Mouse (Mus musculus): Measurements from ENCODE around the gene Bivm. TPM values are rescaled to one million over a fixed set of nuclear protein-coding genes. Genes with fewer than 3 reads are reported as not detected.

Gene Bivm
- total and polyA plus RNA-seq, 2 experiments from 2014 or later: 22.5 to 39.9 TPM

DNA sequence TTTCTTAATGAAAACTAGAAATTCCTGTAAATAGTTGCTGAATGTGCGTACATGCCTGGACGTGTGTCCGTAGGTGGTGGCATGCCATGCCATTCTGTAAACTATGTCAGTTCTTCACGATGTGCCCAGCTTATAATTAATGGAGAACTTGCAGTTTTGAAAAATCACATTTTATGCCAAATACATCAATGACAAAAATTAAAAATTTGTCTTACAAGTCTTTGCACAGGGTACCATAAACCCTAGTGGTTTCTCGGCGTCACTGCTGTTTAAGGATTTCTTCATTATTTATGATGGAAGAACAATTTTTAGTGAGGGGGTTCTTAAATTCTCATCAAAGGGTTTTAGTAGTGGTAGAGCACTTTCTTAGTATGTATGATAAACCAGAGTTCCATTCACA, 29.9 kb downstream of the Bivm start:
- H3K27ac ChIP-seq (ENCODE audit: low read depth, low read length): no peak overlapping the region
- peak overlapping the region; percentile 64 for H3K4me3 ChIP-seq (ENCODE audit: low read depth, low read length)
- H3K9ac ChIP-seq: peak overlapping the region; percentile 91
- H3K4me2 ChIP-seq (ENCODE audit: low read depth): peak overlapping the region; percentile 55
- no peaks in the 10 kb centered on the region for H3K36me3 ChIP-seq (ENCODE audit: insufficient read depth)
- ATAC-seq (no peak), DNase-seq (peak; percentile 16)
- WGBS: 21% methylated on average over 6 of the region's 6 CpGs
- no peaks in the 10 kb centered on the region for H3K27me3 ChIP-seq (ENCODE audit: insufficient read depth, low read length)
- H3K4me1 ChIP-seq (ENCODE audit: insufficient read depth): peaks cover 6% of the 10 kb centered on the region
- TF ChIP-seq CTCF (IDR thresholded peaks at IDR 0.05; ENCODE audit: low read depth): peak; percentile 41
- no peaks in the 10 kb centered on the region for H3K9me3 ChIP-seq (ENCODE audit: low read length)

GRCm38 (mm10) chr1:44155287-44155686, 36.5 kb downstream of the Bivm start:
- 93% methylated on average over 4 of the region's 4 CpGs for WGBS
- H3K27me3 ChIP-seq (ENCODE audit: insufficient read depth, low read length): no peaks in the 10 kb centered on the region
- no peaks in the 10 kb centered on the region for H3K4me1 ChIP-seq (ENCODE audit: insufficient read depth)
- H3K4me2 ChIP-seq (ENCODE audit: low read depth): no peak overlapping the region
- no peaks in the 10 kb centered on the region for H3K9me3 ChIP-seq (ENCODE audit: low read length)
- peaks cover 27% of the 10 kb centered on the region for H3K36me3 ChIP-seq (ENCODE audit: insufficient read depth)
- H3K4me3 ChIP-seq (ENCODE audit: low read depth, low read length): no peak overlapping the region
- peak; percentile 34 for TF ChIP-seq CTCF (IDR thresholded peaks at IDR 0.05; ENCODE audit: low read depth)
- no peak overlapping the region for H3K27ac ChIP-seq (ENCODE audit: low read depth, low read length)
- ATAC-seq (no peak), DNase-seq (no peak)
- H3K9ac ChIP-seq: no peak overlapping the region

- Histone ChIP-seq H3K27ac (ENCODE audit: low read depth, low read length) (no peak overlapping the region), H3K27me3 (ENCODE audit: insufficient read depth, low read length) (no peaks in the 10 kb centered on the region), H3K9me3 (ENCODE audit: low read length) (no peaks in the 10 kb centered on the region), H3K4me2 (ENCODE audit: low read depth) (no peak overlapping the region), H3K36me3 (ENCODE audit: insufficient read depth) (peaks cover 50% of the 10 kb centered on the region), H3K4me3 (ENCODE audit: low read depth, low read length) (no peak overlapping the region), H3K9ac (no peak overlapping the region), H3K4me1 (ENCODE audit: insufficient read depth) (no peaks in the 10 kb centered on the region)
- DNase-seq: no peak
- no peak for ATAC-seq
- 92% methylated on average over 6 of the region's 6 CpGs for WGBS
- TF ChIP-seq CTCF (IDR thresholded peaks at IDR 0.05; ENCODE audit: low read depth): no peak
Observed at GRCm38 (mm10) chr1:44158317-44158716, 39.6 kb downstream of the Bivm start.

DNA sequence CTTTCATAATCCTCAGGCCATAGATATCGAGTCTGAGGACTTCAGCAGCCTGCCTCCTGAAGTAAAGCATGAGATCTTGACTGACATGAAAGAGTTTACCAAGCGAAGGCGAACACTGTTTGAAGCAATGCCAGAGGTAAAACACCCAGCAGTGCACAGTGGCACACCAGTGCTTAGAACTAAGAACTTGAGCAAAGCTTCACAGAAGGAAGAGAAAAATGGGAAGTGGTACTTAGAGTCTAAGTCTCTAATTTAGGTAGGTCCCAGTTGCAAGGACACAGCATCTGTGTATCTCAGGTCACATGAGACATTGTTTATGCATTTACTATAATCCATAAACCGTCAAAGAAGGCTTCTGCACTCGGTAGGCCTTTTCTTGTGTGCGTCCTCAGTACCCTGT, 43.1 kb downstream of the Bivm start:
- no peaks in the 10 kb centered on the region for H3K9me3 ChIP-seq (ENCODE audit: low read length)
- no peak overlapping the region for H3K4me3 ChIP-seq (ENCODE audit: low read depth, low read length)
- DNase-seq: no peak
- H3K36me3 ChIP-seq (ENCODE audit: insufficient read depth): peaks cover 71% of the 10 kb centered on the region
- H3K27ac ChIP-seq (ENCODE audit: low read depth, low read length): no peak overlapping the region
- H3K27me3 ChIP-seq (ENCODE audit: insufficient read depth, low read length): no peaks in the 10 kb centered on the region
- WGBS: 96% methylated on average over 6 of the region's 6 CpGs
- no peaks in the 10 kb centered on the region for H3K4me1 ChIP-seq (ENCODE audit: insufficient read depth)
- no peak overlapping the region for H3K4me2 ChIP-seq (ENCODE audit: low read depth)
- no peak for ATAC-seq
- H3K9ac ChIP-seq: no peak overlapping the region
- no peak for TF ChIP-seq CTCF (IDR thresholded peaks at IDR 0.05; ENCODE audit: low read depth)

DNA sequence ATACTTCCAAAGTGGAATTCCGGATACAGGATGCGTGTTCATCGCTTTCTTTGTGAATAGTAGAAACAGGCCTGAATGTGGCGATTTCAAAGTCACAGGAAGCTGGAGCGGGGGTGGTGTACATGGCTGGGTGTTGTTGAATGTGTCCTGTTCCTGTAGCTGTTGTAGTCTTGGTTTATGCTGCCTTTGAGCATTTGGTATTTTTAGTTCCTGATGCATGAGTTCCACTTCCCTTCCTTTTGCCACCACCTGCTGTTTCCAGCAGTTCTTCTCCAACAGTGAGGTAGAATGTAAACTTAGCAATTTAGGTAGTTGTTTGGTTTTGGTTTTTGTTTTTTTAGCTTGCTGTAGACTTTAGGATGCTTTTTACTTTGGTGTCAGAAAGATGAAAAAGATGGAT, 43.6 kb downstream of the Bivm start:
- TF ChIP-seq CTCF (IDR thresholded peaks at IDR 0.05; ENCODE audit: low read depth): no peak
- no peaks in the 10 kb centered on the region for H3K9me3 ChIP-seq (ENCODE audit: low read length)
- no peak overlapping the region for H3K4me2 ChIP-seq (ENCODE audit: low read depth)
- H3K27me3 ChIP-seq (ENCODE audit: insufficient read depth, low read length): no peaks in the 10 kb centered on the region
- ATAC-seq (no peak), DNase-seq (no peak)
- 86% methylated on average over 5 of the region's 5 CpGs for WGBS
- H3K27ac ChIP-seq (ENCODE audit: low read depth, low read length): no peak overlapping the region
- no peak overlapping the region for H3K4me3 ChIP-seq (ENCODE audit: low read depth, low read length)
- H3K9ac ChIP-seq: no peak overlapping the region
- H3K4me1 ChIP-seq (ENCODE audit: insufficient read depth): no peaks in the 10 kb centered on the region
- peaks cover 76% of the 10 kb centered on the region for H3K36me3 ChIP-seq (ENCODE audit: insufficient read depth)

GRCm38 (mm10) chr1:44167859-44168383, 49.2 kb downstream of the Bivm start:
- no peaks in the 10 kb centered on the region for H3K4me1 ChIP-seq (ENCODE audit: insufficient read depth)
- peaks cover 63% of the 10 kb centered on the region for H3K36me3 ChIP-seq (ENCODE audit: insufficient read depth)
- H3K9me3 ChIP-seq (ENCODE audit: low read length): no peaks in the 10 kb centered on the region
- no peaks in the 10 kb centered on the region for H3K27me3 ChIP-seq (ENCODE audit: insufficient read depth, low read length)
- no peak for DNase-seq
- WGBS: 96% methylated on average over 3 of the region's 3 CpGs
- no peak overlapping the region for H3K9ac ChIP-seq
- TF ChIP-seq CTCF (IDR thresholded peaks at IDR 0.05; ENCODE audit: low read depth): no peak; the same call in 1 of the 2 replicates
- H3K27ac ChIP-seq (ENCODE audit: low read depth, low read length): no peak overlapping the region
- no peak overlapping the region for H3K4me3 ChIP-seq (ENCODE audit: low read depth, low read length)
- ATAC-seq: no peak
- no peak overlapping the region for H3K4me2 ChIP-seq (ENCODE audit: low read depth)

- H3K9me3 ChIP-seq (ENCODE audit: low read length): no peaks in the 10 kb centered on the region
- H3K4me3 ChIP-seq (ENCODE audit: low read depth, low read length): no peak overlapping the region
- 96% methylated on average over 4 of the region's 4 CpGs for WGBS
- H3K4me2 ChIP-seq (ENCODE audit: low read depth): no peak overlapping the region
- peaks cover 74% of the 10 kb centered on the region for H3K36me3 ChIP-seq (ENCODE audit: insufficient read depth)
- H3K27ac ChIP-seq (ENCODE audit: low read depth, low read length): no peak overlapping the region
- TF ChIP-seq CTCF (IDR thresholded peaks at IDR 0.05; ENCODE audit: low read depth): no peak
- ATAC-seq (no peak), DNase-seq (no peak)
- H3K9ac ChIP-seq: no peak overlapping the region
- H3K4me1 ChIP-seq (ENCODE audit: insufficient read depth): no peaks in the 10 kb centered on the region
- no peaks in the 10 kb centered on the region for H3K27me3 ChIP-seq (ENCODE audit: insufficient read depth, low read length)
Observed at GRCm38 (mm10) chr1:44172656-44173055, 53.9 kb downstream of the Bivm start.
